Mouse (Mus musculus) liver, embryonic 13.5 days (tissue): Measurements from ENCODE around the gene Atp8b3. TPM values are rescaled to one million over a fixed set of nuclear protein-coding genes. Genes with fewer than 3 reads are reported as not detected.

Experiments used
- ATAC-seq: fragments of 200-750 bp; cut with Nextera tagmentation; 2 replicates; pipeline ENCODE4 v1.8.0; 2017; ENCODE audit warnings: low read depth, mild to moderate bottlenecking, moderate number of reproducible peaks, moderate library complexity
- DNase-seq: peaks from one replicate; pipeline ENCODE4 v3.0.0; 2022
- H3K27ac ChIP-seq: fragments of 300-500 bp; sonication (generic); 2 replicates; pipeline ENCODE4 v1.5.1; 2015; ENCODE audit warnings: moderate library complexity, mild to moderate bottlenecking, inconsistent platforms
- H3K27me3 ChIP-seq: fragments of 300-500 bp; sonication (generic); 2 replicates; pipeline ENCODE4 v1.6.1; 2015; ENCODE audit warnings: mild to moderate bottlenecking, inconsistent platforms
- H3K36me3 ChIP-seq: fragments of 300-500 bp; sonication (generic); 2 replicates; pipeline ENCODE4 v1.6.1; 2015; ENCODE audit warnings: mild to moderate bottlenecking, inconsistent platforms
- H3K4me1 ChIP-seq: fragments of 300-500 bp; sonication (generic); replicated peaks from 2 replicates; pipeline ENCODE4 v1.6.1; 2015; ENCODE audit warnings: inconsistent platforms
- H3K4me2 ChIP-seq: fragments of 300-500 bp; sonication (generic); 2 replicates; pipeline ENCODE4 v1.6.1; 2015; ENCODE audit warnings: inconsistent platforms, mild to moderate bottlenecking, moderate library complexity
- H3K4me3 ChIP-seq: fragments of 300-500 bp; sonication (generic); replicated peaks from 2 replicates; pipeline ENCODE4 v1.5.1; 2015; ENCODE audit warnings: mild to moderate bottlenecking, inconsistent platforms
- H3K9ac ChIP-seq: fragments of 300-500 bp; sonication (generic); 2 replicates; pipeline ENCODE4 v1.6.1; 2015; ENCODE audit warnings: mild to moderate bottlenecking, inconsistent platforms
- H3K9me3 ChIP-seq: fragments of 300-500 bp; sonication (generic); replicated peaks from 2 replicates; pipeline ENCODE4 v1.6.1; 2016; ENCODE audit warnings: inconsistent platforms
- WGBS: fragments of 180-500 bp; shearing (Covaris S2); methylation state at CpG from one replicate; pipeline ENCODE4 v1.1.7; 2015; ENCODE audit not compliant: insufficient replicate concordance; 5-methylcytosine and 5-hydroxymethylcytosine counted together
- polyA plus RNA-seq: library from polyadenylated mRNA; unstranded; fragments of >200 nt; fragmentation: Nextera tagmentation; extraction: Ambion mirVana; gene quantifications from 2 replicates; pipeline ENCODE4 v1.2.1, GENCODE M21; 2015

The Atp8b3 gene
- polyA plus RNA-seq, 1 experiment from 2014 or later, result 0.02 TPM

GRCm38 (mm10) chr10:80577195-80578130, 38.5 kb upstream of the Atp8b3 start, which contains the start of gene Klf16:
Gene Klf16, minus strand, starts transcription at chr10:80577321.
- Histone ChIP-seq H3K4me2 (peak within 1 kb of the TSS; percentile 100), H3K4me1 (peaks cover 69% of the 10 kb centered on the region)

GRCm38 (mm10) chr10:80576351-80577194, 37.6 kb upstream of the Atp8b3 start:
- H3K4me2 ChIP-seq, result peak overlapping the region; percentile 100
- ATAC-seq, result no peak
- peak overlapping the region; percentile 96 for H3K4me3 ChIP-seq
- H3K9ac ChIP-seq, result peak overlapping the region; percentile 98
- peaks cover 78% of the 10 kb centered on the region for H3K4me1 ChIP-seq
- no peaks in the 10 kb centered on the region for H3K9me3 ChIP-seq
- H3K36me3 ChIP-seq, result peaks cover 13% of the 10 kb centered on the region; the same call in 1 of the 2 replicates
- peak overlapping the region; percentile 99 for H3K27ac ChIP-seq
- no peaks in the 10 kb centered on the region for H3K27me3 ChIP-seq
- WGBS, result under 1% methylated on average over 93 of the region's 96 CpGs
- DNase-seq, result peak; percentile 67

More at GRCm38 (mm10) chr10:80577195-80578130, 38.5 kb upstream of the Atp8b3 start, which contains the start of gene Klf16:
- H3K9ac ChIP-seq, result peak within 1 kb of the TSS; percentile 98
- H3K36me3 ChIP-seq, result peaks cover 18% of the 10 kb centered on the region; the same call in 1 of the 2 replicates
- no peaks in the 10 kb centered on the region for H3K9me3 ChIP-seq
- no peaks in the 10 kb centered on the region for H3K27me3 ChIP-seq
- ATAC-seq (peak; percentile 71), DNase-seq (peak; percentile 99)
- WGBS, result under 1% methylated on average over 93 of the region's 97 CpGs
- peak within 1 kb of the TSS; percentile 96 for H3K4me3 ChIP-seq
- peak within 1 kb of the TSS; percentile 99 for H3K27ac ChIP-seq

- Histone ChIP-seq H3K36me3 (peaks cover 13% of the 10 kb centered on the region; the same call in 1 of the 2 replicates), H3K27ac (peak overlapping the region; percentile 99), H3K9me3 (no peaks in the 10 kb centered on the region), H3K4me3 (peak overlapping the region; percentile 96), H3K9ac (peak overlapping the region; percentile 98), H3K27me3 (no peaks in the 10 kb centered on the region), H3K4me2 (peak overlapping the region; percentile 100), H3K4me1 (peaks cover 84% of the 10 kb centered on the region)
- ATAC-seq, result no peak
- DNase-seq, result no peak
- 3% methylated on average over 17 of the region's 17 CpGs for WGBS
These were observed 37.0 kb upstream of the Atp8b3 start for GRCm38 (mm10) chr10:80575925-80576324.

- H3K27ac ChIP-seq, result peak overlapping the region; percentile 99
- peak overlapping the region; percentile 98 for H3K9ac ChIP-seq
- H3K27me3 ChIP-seq, result no peaks in the 10 kb centered on the region
- ATAC-seq (no peak), DNase-seq (no peak)
- H3K36me3 ChIP-seq, result peaks cover 13% of the 10 kb centered on the region; the same call in 1 of the 2 replicates
- H3K4me1 ChIP-seq, result peaks cover 90% of the 10 kb centered on the region
- peak overlapping the region; percentile 100 for H3K4me2 ChIP-seq
- no peaks in the 10 kb centered on the region for H3K9me3 ChIP-seq
- WGBS, result 55% methylated on average over 3 of the region's 3 CpGs
- H3K4me3 ChIP-seq, result peak overlapping the region; percentile 96
These were observed 36.0 kb upstream of the Atp8b3 start for GRCm38 (mm10) chr10:80574896-80575295.

- no peaks in the 10 kb centered on the region for H3K27me3 ChIP-seq
- H3K27ac ChIP-seq, result peak overlapping the region; percentile 99
- 54% methylated on average over 9 of the region's 9 CpGs for WGBS
- peaks cover 14% of the 10 kb centered on the region for H3K36me3 ChIP-seq
- peak overlapping the region; percentile 96 for H3K4me3 ChIP-seq
- peaks cover 88% of the 10 kb centered on the region for H3K4me1 ChIP-seq
- H3K9ac ChIP-seq, result peak overlapping the region; percentile 98
- ATAC-seq (no peak), DNase-seq (no peak)
- H3K9me3 ChIP-seq, result no peaks in the 10 kb centered on the region
- H3K4me2 ChIP-seq, result peak overlapping the region; percentile 100
These were observed 35.0 kb upstream of the Atp8b3 start for GRCm38 (mm10) chr10:80573944-80574343.

GRCm38 (mm10) chr10:80572477-80572876, 33.6 kb upstream of the Atp8b3 start:
- 21% methylated on average over 2 of the region's 2 CpGs for WGBS
- peak overlapping the region; percentile 96 for H3K4me3 ChIP-seq
- ATAC-seq (peak; percentile 65), DNase-seq (peak; percentile 83)
- H3K27ac ChIP-seq, result peak overlapping the region; percentile 99
- peak overlapping the region; percentile 98 for H3K9ac ChIP-seq
- H3K36me3 ChIP-seq, result peaks cover 29% of the 10 kb centered on the region
- H3K4me1 ChIP-seq, result peaks cover 90% of the 10 kb centered on the region
- no peaks in the 10 kb centered on the region for H3K9me3 ChIP-seq
- H3K4me2 ChIP-seq, result peak overlapping the region; percentile 100
- H3K27me3 ChIP-seq, result no peaks in the 10 kb centered on the region

- ATAC-seq (peak; percentile 61), DNase-seq (peak; percentile 69)
- 9% methylated on average over 30 of the region's 30 CpGs for WGBS
- H3K4me1 ChIP-seq, result peaks cover 98% of the 10 kb centered on the region
- H3K4me2 ChIP-seq, result peak overlapping the region; percentile 100
- peak overlapping the region; percentile 99 for H3K27ac ChIP-seq
- peak overlapping the region; percentile 98 for H3K9ac ChIP-seq
- no peaks in the 10 kb centered on the region for H3K9me3 ChIP-seq
- peaks cover 40% of the 10 kb centered on the region for H3K36me3 ChIP-seq
- H3K4me3 ChIP-seq, result peak overlapping the region; percentile 96
- H3K27me3 ChIP-seq, result no peaks in the 10 kb centered on the region
These were observed 32.2 kb upstream of the Atp8b3 start for GRCm38 (mm10) chr10:80570871-80571836.

GRCm38 (mm10) chr10:80570419-80570818, 31.5 kb upstream of the Atp8b3 start:
- WGBS, result 28% methylated on average over 10 of the region's 10 CpGs
- Histone ChIP-seq H3K27ac (peak overlapping the region; percentile 99), H3K27me3 (no peaks in the 10 kb centered on the region), H3K4me3 (peak overlapping the region; percentile 96), H3K4me2 (peak overlapping the region; percentile 100), H3K9ac (peak overlapping the region; percentile 98), H3K36me3 (peaks cover 47% of the 10 kb centered on the region), H3K9me3 (no peaks in the 10 kb centered on the region), H3K4me1 (peaks cover 95% of the 10 kb centered on the region)
- ATAC-seq (no peak), DNase-seq (no peak)

GRCm38 (mm10) chr10:80569664-80570066, 30.7 kb upstream of the Atp8b3 start:
- peak overlapping the region; percentile 98 for H3K9ac ChIP-seq
- H3K27me3 ChIP-seq, result no peaks in the 10 kb centered on the region
- peak overlapping the region; percentile 96 for H3K4me3 ChIP-seq
- peaks cover 88% of the 10 kb centered on the region for H3K4me1 ChIP-seq
- 6% methylated on average over 10 of the region's 10 CpGs for WGBS
- peak overlapping the region; percentile 99 for H3K27ac ChIP-seq
- DNase-seq (peak; percentile 93), ATAC-seq (peak; percentile 74)
- H3K36me3 ChIP-seq, result peaks cover 47% of the 10 kb centered on the region
- H3K9me3 ChIP-seq, result no peaks in the 10 kb centered on the region
- H3K4me2 ChIP-seq, result peak overlapping the region; percentile 100

GRCm38 (mm10) chr10:80568876-80569275, 30.0 kb upstream of the Atp8b3 start:
- Histone ChIP-seq H3K9ac (peak overlapping the region; percentile 61), H3K4me2 (peak overlapping the region; percentile 100), H3K27ac (peak overlapping the region; percentile 82), H3K4me1 (peaks cover 80% of the 10 kb centered on the region), H3K27me3 (no peaks in the 10 kb centered on the region), H3K9me3 (no peaks in the 10 kb centered on the region), H3K36me3 (peaks cover 42% of the 10 kb centered on the region), H3K4me3 (peak overlapping the region; percentile 96)
- no peak for DNase-seq
- 95% methylated on average over 29 of the region's 29 CpGs for WGBS
- no peak for ATAC-seq
